Mouse (Mus musculus) mesoderm, embryonic 11.5 days (tissue): ENCODE data around the gene Itpr2.

Source experiments
- DNase-seq: peaks from one replicate; pipeline ENCODE4 v3.0.0-alpha.2; 2012; ENCODE audit warnings: low read depth, low spot score

Gene Itpr2

DNA sequence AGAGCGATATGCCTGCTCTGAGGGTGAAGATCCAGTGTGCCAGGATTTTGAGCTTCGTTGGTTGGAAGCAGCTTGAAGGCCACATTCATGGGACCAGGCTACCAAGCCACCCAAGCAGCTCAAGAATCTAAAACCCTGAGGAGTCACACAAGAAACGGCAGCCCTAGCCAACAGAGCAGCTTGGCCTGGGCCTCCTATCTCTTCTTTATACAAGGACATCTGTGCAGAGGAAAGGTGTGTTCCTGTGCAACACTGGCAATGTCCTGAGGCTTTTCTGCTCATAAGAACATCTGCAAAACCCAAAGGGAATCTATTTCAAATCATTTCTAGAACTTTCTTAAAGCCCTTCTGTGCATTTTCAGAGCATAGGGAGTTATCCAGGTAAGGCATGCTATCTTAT lies 274.0 kb downstream of the Itpr2 start:
- DNase-seq, result no peak

DNA sequence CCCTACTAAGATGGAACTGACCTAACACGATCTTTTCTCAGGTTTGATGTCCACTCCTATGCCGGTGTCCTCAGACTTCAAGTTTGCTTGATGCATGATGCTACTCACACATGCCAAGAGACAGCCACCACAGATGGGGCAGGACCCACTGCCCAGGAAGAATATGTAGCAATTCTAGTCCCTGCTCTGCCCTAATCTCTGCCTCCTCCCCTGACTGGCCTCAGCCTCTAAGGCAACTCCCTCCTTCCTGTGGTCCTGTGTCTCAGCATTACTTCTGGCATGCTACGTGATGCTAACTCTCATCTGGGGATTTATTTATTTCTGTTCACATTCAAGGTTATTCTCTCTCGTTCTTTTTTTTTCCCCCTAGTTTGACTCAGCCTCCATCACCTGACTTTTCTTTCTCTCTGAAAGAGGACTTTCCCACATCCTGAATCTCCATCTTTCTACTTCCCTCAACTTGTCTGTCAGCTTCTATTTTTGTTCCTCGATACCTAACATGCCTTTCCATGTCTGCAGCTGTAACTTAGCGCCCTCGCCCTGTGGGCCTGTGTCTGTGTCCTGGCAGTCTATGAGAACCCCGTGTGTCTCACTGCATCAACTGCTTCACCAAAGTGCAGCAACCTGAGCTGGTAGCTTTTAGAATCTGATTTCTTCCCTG lies 279.5 kb downstream of the Itpr2 start:
- DNase-seq, result no peak

- no peak for DNase-seq
These were observed 280.4 kb downstream of the Itpr2 start for GRCm38 (mm10) chr6:146221371-146222336.

GRCm38 (mm10) chr6:146220071-146220470 lies 282.0 kb downstream of the Itpr2 start:
- no peak for DNase-seq

- DNase-seq, result no peak
These were observed 282.5 kb downstream of the Itpr2 start for GRCm38 (mm10) chr6:146219534-146219933.

DNA sequence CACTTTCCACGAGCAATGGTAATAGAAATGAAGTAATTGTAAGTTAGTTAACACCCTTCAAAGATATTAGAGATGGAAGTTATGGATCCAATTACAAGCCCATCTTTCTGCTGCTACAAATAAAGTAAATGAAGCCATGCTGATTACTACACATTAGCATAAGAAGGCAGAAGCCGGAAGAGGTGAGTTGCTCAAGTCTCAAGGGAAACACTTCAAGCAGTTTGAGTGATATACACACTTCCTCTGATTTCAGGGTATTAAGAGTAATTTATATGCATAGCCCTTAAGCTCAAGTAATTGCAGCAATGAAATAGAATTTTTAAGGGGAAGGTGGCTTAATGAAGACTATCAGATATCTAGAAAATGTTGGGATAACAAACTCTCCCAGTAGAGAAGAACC lies 286.7 kb downstream of the Itpr2 start:
- no peak for DNase-seq

DNA sequence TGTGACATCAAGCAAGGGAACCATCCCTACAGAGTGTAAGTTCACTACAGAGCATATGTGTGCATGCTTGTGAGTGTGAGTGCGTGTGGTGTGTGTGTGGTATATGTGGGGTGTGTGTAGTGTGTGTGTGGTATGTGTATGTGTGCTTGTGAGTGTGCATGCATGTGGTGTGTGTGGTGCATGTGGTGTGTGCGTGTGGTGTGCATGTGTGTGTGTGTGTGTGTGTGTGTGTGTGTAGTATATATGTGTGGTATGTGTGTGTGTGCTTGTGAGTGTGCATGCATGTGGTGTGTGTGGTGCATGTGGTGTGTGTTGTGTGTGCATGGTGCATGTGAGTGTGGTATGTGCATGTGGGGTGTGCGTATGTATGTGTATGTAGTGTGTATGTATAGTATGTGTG lies 289.7 kb downstream of the Itpr2 start:
- no peak for DNase-seq

DNA sequence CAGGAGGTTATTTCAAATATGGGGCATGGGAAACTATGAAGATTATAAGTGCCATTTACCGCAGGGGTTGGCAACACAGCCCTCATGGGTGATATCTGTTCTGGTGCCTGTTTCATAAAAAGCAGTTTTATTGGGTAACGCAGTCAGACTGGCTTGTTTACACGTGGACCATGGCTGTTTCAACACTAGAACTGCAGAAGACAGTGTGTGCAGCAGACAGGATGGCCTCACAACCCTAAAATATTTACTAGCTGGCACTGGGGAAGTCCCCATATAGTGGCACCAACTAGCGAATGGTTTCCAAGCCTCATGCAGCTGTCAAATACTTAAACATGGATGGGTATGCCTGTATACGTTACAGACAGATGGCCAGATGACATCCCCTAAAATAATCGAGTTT lies 290.8 kb downstream of the Itpr2 start:
- no peak for DNase-seq

DNA sequence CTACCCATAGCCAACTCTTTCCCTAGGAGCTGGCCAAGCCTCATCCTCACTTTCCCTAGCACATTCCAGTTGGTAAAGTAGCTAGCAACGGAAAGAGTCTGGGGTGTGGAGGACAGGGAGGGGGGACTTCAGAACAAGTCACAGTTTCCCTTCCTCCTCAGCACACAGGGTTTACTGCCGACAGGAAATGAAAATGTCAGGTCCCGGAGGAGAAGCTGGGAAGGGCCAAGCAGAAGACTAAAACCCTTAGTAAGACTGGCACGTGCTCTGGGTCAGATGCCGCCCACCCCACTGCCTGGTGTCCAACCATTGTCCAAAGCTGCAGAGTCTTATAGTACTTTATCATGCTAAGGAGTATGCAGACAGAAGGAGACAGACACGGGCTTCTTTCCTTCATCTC lies 293.0 kb downstream of the Itpr2 start:
- no peak for DNase-seq

GRCm38 (mm10) chr6:146207204-146207959 lies 294.6 kb downstream of the Itpr2 start:
- no peak for DNase-seq

- no peak for DNase-seq
These were observed 296.9 kb downstream of the Itpr2 start for GRCm38 (mm10) chr6:146205136-146205535.

DNA sequence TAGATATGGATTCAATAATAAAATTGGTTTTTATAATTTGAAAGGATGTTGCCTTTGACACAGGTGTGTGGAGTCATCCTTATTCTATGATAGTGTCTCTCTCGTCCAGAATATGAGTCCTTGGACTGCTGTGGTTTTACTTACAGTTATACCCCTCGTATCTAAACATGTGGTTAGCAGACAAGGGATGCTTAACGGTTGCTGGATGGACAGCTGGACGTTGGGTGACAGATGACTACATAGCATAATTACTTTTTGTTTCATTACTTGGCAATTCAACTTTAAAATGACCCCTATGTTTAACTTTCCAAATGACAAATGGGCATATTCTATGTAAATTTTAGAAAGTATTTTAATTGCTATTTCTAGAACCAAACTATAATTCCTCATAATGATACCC lies 297.6 kb downstream of the Itpr2 start:
- no peak for DNase-seq

- DNase-seq, result no peak
These were observed 304.1 kb downstream of the Itpr2 start for GRCm38 (mm10) chr6:146197868-146198379.

DNA sequence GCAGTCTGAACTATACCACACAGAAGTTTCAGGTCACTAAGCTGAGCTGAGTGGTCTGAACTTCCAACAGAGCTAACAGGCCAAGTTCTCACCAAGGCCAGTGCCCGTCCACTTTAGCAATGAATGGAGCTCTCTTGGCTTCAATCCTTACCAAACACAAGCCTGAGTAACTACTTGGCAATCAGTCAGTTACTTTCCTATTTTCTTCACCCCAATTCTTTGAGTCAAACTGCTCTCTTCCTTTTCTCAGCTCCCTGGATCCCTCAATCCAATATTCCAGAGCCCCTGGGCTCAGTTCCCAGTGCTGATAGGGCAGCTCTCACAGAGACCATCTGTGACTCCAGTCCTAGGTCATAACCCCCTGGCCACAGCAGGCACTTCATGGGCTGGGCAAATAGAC lies 305.3 kb downstream of the Itpr2 start:
- no peak for DNase-seq

DNA sequence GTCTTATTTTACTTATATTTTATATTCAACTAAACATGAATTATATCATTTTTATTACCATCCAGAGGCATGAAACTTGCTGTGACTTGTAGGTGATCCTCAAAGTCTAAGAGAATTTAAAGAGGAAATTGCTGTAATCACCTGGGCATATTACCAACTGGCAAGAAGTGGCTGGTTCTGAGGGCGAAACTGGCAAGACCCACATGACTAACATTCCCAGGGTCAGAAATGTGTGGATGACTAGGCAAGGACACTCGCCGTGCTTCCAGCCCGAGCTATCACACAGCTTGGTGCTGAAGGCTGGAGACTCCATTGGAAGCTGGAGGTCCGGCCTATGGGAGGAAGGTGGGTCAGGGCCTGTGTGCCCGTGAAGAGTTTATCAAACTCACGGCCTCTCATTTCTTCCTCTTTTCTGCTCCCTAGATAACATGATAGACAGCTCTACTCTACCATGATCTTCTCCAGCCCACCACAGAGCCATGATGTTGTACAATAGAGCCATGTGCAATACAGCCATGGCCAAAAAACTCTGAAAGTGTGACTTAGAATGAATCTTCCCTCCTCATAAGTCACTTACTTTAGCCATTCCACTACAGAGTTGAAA lies 306.1 kb downstream of the Itpr2 start:
- no peak for DNase-seq

- no peak for DNase-seq
These were observed 310.1 kb downstream of the Itpr2 start for GRCm38 (mm10) chr6:146191931-146192330.

- DNase-seq, result peak; percentile 73
These were observed 312.0 kb downstream of the Itpr2 start for GRCm38 (mm10) chr6:146190006-146190405.

DNA sequence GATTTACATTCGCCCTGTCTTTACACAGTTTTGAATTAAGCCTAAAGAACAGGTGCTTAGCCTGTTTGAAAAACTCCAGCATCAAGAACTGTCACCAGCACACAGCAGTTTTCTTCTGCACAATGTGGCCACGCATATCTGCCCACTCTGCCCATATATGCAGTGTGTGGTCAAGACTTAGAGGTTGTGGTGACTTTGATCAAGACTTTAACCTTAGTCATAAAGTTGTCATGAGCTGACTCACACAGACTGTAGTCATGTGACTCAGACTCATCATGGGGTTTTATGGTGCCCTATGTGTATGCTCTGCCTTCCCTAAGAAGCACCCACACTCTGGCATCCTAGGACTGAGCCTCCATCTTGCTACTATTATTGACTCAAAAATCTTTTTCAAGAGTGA lies 316.5 kb downstream of the Itpr2 start:
- no peak for DNase-seq

DNA sequence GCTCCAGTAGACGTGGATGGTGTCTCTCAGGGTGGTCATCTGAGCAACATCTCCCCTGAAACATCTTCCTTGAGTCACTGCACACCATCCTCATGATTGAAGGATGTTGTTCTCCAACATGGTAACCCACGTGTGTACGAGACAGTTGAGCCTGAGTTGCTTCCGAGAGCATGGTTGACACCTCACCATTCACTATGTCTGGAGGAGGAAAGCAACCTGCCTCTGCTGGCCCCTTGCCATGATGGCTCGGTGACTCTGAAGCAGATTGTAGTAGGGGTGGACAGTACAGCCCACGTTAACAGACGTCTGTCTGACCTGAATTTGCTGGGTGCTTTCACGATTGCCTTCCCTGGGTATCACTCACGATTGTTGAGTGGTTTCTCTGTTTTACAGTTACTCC lies 317.3 kb downstream of the Itpr2 start:
- DNase-seq, result no peak

DNA sequence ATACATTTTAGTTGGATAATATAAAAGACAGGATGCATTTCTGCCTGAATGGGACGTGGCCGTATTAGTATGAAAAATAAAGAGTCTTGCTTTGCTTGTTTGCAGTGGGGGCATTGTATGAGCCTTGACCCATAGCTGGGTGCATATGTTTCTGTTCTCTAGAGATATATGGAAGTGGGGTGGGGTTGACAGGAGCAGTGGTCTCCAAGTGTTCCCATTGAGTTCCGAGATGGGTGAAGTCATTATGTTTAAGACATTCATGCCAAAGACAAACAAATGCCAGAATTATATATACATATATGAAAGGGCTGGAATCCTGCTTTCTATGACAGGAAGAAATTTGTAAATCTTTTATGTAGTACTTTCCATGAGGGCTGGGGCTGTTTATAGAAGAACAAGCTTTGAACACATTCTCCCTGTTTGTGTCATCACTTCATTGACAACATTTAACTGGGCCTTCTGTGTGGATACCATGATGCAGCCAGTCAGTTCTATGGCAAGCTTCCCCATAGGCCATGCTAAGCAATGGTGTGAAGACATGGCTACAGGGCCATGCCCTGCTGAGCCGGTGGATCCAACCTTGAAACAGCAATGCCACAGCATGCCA lies 327.3 kb downstream of the Itpr2 start:
- DNase-seq, result no peak

GRCm38 (mm10) chr6:146170603-146171051 lies 331.4 kb downstream of the Itpr2 start:
- DNase-seq, result no peak
